Mouse (Mus musculus) cerebellum, adult 9-11 months (tissue): Measurements from ENCODE around the gene BC051142.

Experiments used
- DNase-seq: peaks from one replicate; pipeline ENCODE4 v3.0.0; 2022

BC051142 gene

GRCm38 (mm10) chr17:34398711-34399393 is at the start of gene BC051142:
BC051142 (plus strand) TSS chr17:34398820.
- peak; percentile 94 for DNase-seq

- DNase-seq = peak; percentile 24
Observed at GRCm38 (mm10) chr17:34349429-34349828, 49.2 kb upstream of the BC051142 start.

GRCm38 (mm10) chr17:34354539-34354938 is 44.1 kb upstream of the BC051142 start, which contains the start of gene Btnl2:
Btnl2 (plus strand) TSS chr17:34354822.
- DNase-seq = no peak

- DNase-seq = no peak
Observed at GRCm38 (mm10) chr17:34354940-34355339, 43.7 kb upstream of the BC051142 start.

- DNase-seq = no peak
Observed at GRCm38 (mm10) chr17:34362954-34363546, 35.6 kb upstream of the BC051142 start.

- no peak for DNase-seq
Observed at GRCm38 (mm10) chr17:34363676-34364310, 34.8 kb upstream of the BC051142 start.

GRCm38 (mm10) chr17:34365031-34365430 is 33.6 kb upstream of the BC051142 start:
- DNase-seq = no peak

GRCm38 (mm10) chr17:34370563-34370962 is 28.1 kb upstream of the BC051142 start:
- no peak for DNase-seq

- no peak for DNase-seq
Observed at GRCm38 (mm10) chr17:34373055-34373709, 25.4 kb upstream of the BC051142 start.

GRCm38 (mm10) chr17:34376847-34377246 is 21.8 kb upstream of the BC051142 start, which contains the start of gene Btnl1:
Btnl1 (plus strand) TSS chr17:34377132.
- DNase-seq = no peak

- DNase-seq = no peak
Observed at GRCm38 (mm10) chr17:34377450-34378209, 21.0 kb upstream of the BC051142 start.

- DNase-seq = no peak
Observed at GRCm38 (mm10) chr17:34378716-34379115, 19.9 kb upstream of the BC051142 start.

- DNase-seq = no peak
Observed at GRCm38 (mm10) chr17:34379451-34379850, 19.2 kb upstream of the BC051142 start.

- no peak for DNase-seq
Observed at GRCm38 (mm10) chr17:34381876-34382275, 16.7 kb upstream of the BC051142 start.

- no peak for DNase-seq
Observed at GRCm38 (mm10) chr17:34383212-34383611, 15.4 kb upstream of the BC051142 start.

GRCm38 (mm10) chr17:34384699-34385098 is 13.9 kb upstream of the BC051142 start:
- no peak for DNase-seq

- DNase-seq = no peak
Observed at GRCm38 (mm10) chr17:34386656-34387055, 12.0 kb upstream of the BC051142 start.

GRCm38 (mm10) chr17:34388513-34388912 is 10.1 kb upstream of the BC051142 start:
- DNase-seq = no peak

GRCm38 (mm10) chr17:34391507-34391906 is 7.1 kb upstream of the BC051142 start:
- DNase-seq = no peak

GRCm38 (mm10) chr17:34392321-34392720 is 6.3 kb upstream of the BC051142 start:
- no peak for DNase-seq

GRCm38 (mm10) chr17:34397357-34397756 is 1.3 kb upstream of the BC051142 start:
- no peak for DNase-seq

- peak; percentile 76 for DNase-seq
Observed at GRCm38 (mm10) chr17:34398058-34398710, 436 bp upstream of the BC051142 start.
